Mouse (Mus musculus) forebrain, embryonic 16.5 days (tissue): ENCODE measurements around the gene Cdca7. TPM values are rescaled to one million over a fixed set of nuclear protein-coding genes. Genes with fewer than 3 reads are reported as not detected.
A peak's percentile ranks its signal among the peaks of the same experiment; 100 is the strongest.

Source experiments
- ATAC-seq: fragments of 200-750 bp; cut with Nextera tagmentation; 2 replicates; pipeline ENCODE4 v1.8.0; 2017; ENCODE audit warnings: mild to moderate bottlenecking, moderate library complexity
- H3K27ac ChIP-seq: fragments of 300-500 bp; sonication (generic); 2 replicates; pipeline ENCODE4 v1.5.1; 2014; ENCODE audit warnings: low read length, control low read depth
- H3K27me3 ChIP-seq: fragments of 300-500 bp; sonication (generic); replicated peaks from 2 replicates; pipeline ENCODE4 v1.6.1; 2014; ENCODE audit warnings: low read length; ENCODE audit not compliant: control insufficient read depth, insufficient read depth
- H3K36me3 ChIP-seq: fragments of 300-500 bp; sonication (generic); 2 replicates; pipeline ENCODE4 v1.6.1; 2014; ENCODE audit not compliant: control insufficient read depth, insufficient read depth
- H3K4me1 ChIP-seq: fragments of 300-500 bp; sonication (generic); replicated peaks from 2 replicates; pipeline ENCODE4 v1.6.1; 2014; ENCODE audit warnings: low read length; ENCODE audit not compliant: control insufficient read depth, insufficient read depth
- H3K4me2 ChIP-seq: fragments of 300-500 bp; sonication (generic); 2 replicates; pipeline ENCODE4 v1.6.1; 2014; ENCODE audit warnings: mild to moderate bottlenecking, low read length, control low read depth
- H3K4me3 ChIP-seq: fragments of 300-500 bp; sonication (generic); replicated peaks from 2 replicates; pipeline ENCODE4 v1.5.1; 2014; ENCODE audit warnings: mild to moderate bottlenecking, low read length, control low read depth
- H3K9ac ChIP-seq: fragments of 300-500 bp; sonication (generic); replicated peaks from 2 replicates; pipeline ENCODE4 v1.6.1; 2014; ENCODE audit warnings: low read depth, low read length, control low read depth
- H3K9me3 ChIP-seq: fragments of 300-500 bp; sonication (generic); 2 replicates; pipeline ENCODE4 v1.6.1; 2016; ENCODE audit warnings: low read length; ENCODE audit not compliant: control insufficient read depth
- WGBS: fragments of 180-500 bp; shearing (Covaris S2); extraction: QIAGEN DNeasy Blood & Tissue Kit; methylation state at CpG from one replicate; pipeline ENCODE4 v1.1.7; 2014; 5-methylcytosine and 5-hydroxymethylcytosine counted together
- polyA plus RNA-seq: library from polyadenylated mRNA; unstranded; fragments of >200 nt; fragmentation: Nextera tagmentation; extraction: Ambion mirVana; gene quantifications from 2 replicates; pipeline ENCODE4 v1.2.1, GENCODE M21; 2015

Cdca7 gene
- polyA plus RNA-seq, 1 experiment from 2014 or later = 98.8 TPM

GRCm38 (mm10) chr2:72529358-72530319 is 53.7 kb downstream of the Cdca7 start:
- peak; percentile 81 for ATAC-seq
- Histone ChIP-seq H3K27ac (peak overlapping the region; percentile 79), H3K4me3 (peak overlapping the region; percentile 31), H3K4me1 (peaks cover 14% of the 10 kb centered on the region), H3K4me2 (peak overlapping the region; percentile 54), H3K9me3 (no peaks in the 10 kb centered on the region; the same call in 1 of the 2 replicates), H3K9ac (peak overlapping the region; percentile 55), H3K36me3 (no peaks in the 10 kb centered on the region), H3K27me3 (no peaks in the 10 kb centered on the region)
- 7% methylated on average over 25 of the region's 25 CpGs for WGBS

GRCm38 (mm10) chr2:72535889-72536288 is 59.9 kb downstream of the Cdca7 start:
- Histone ChIP-seq H3K4me2 (no peak overlapping the region), H3K9ac (no peak overlapping the region), H3K4me3 (no peak overlapping the region), H3K9me3 (no peaks in the 10 kb centered on the region), H3K27me3 (no peaks in the 10 kb centered on the region), H3K27ac (no peak overlapping the region), H3K36me3 (no peaks in the 10 kb centered on the region), H3K4me1 (no peaks in the 10 kb centered on the region)
- WGBS = 57% methylated on average over 1 of the region's 1 CpGs
- ATAC-seq = no peak

Other genes starting within 250 kb of the Cdca7 start
- gene Map3k20, start 190.5 kb upstream of the Cdca7 start, polyA plus RNA-seq = 4.2 and 4.4 TPM in 2 replicates